Mouse (Mus musculus) right cerebral cortex, adult 2 months (tissue): Measurements from ENCODE around the gene Inha.

Experiments used
- DNase-seq, 2 experiments: peaks; one replicate each; pipeline ENCODE4 v3.0.0; 2021 to 2022; ENCODE audit warnings: low spot score in 2 of 2

Gene Inha

GRCm38 (mm10) chr1:75558388-75559178 is 51.7 kb downstream of the Inha start:
- DNase-seq = no peak

DNA sequence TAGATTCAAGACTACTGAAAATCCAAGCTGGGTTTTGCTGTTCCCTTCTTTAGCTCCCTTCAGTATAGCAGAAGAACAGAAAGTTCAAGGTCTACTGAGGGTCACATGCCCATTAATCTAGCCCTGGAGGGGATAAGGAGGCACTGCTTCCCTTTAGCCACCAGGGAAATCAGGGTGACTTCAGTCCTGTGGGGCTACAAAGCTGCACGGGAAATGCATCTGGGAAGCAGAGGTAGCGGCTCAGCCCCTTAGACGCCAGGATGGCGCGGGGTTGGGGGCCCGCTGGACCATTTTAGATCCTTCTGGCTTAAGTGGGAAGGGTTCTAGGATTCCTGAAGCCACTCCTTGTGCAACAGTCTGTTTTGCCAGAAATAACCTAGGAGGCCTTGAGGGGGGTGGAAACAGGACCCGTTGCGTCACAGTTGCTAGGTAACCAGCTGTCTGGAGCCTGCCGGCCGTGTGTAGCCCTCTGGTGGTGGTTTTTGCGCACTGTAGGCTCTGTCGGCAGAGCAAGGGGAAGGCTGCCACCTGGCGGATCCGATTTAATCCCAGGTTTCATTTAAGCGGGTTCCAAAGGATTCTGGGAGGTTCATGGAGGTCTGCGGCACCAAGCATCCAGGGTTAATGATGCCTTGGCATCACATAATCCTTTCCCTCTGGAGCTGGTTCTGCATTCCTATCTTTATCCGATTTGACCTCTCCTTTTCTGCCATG is 52.5 kb downstream of the Inha start:
- peak; percentile 97 to 98 for DNase-seq
